Mouse (Mus musculus) stomach, postnatal 0 days (tissue): ENCODE results near the gene Fam110a.

Experiments
- CTCF ChIP-seq: IDR thresholded peaks from 2 replicates; pipeline ENCODE4 v1.5.1; 2016; ENCODE audit warnings: antibody characterized with exemption, low read depth, mild to moderate bottlenecking, moderate library complexity
- EP300 ChIP-seq: optimal IDR thresholded peaks from 2 replicates; pipeline ENCODE3; 2016; ENCODE audit warnings: antibody characterized with exemption

DNA sequence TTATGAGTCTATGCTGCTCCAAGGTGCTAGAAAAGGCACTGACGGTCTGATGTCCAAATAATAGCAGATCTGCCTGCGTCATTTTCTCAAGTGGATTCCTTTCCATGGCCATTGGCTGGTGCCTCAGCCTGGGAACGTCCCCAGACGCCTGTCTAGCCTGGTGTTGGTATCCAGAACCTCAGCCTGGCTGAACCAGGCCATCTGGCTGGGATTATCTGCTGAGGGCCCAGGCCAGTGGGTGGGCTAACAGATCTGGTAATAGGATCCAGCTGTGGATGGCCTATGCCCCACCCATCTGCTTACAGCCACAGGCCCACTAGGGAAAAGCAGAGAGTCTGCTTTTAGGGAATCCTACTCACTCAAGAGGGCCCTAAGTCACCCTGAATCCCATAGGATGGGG lies 58.4 kb downstream of the Fam110a start:
- TF ChIP-seq EP300 (no peak), CTCF (no peak)
